Mouse (Mus musculus) left cerebral cortex, adult 6 months (tissue): ENCODE data around the gene Gm7982. TPM values are rescaled to one million over a fixed set of nuclear protein-coding genes. Genes with fewer than 3 reads are reported as not detected.

Source experiments
- long read RNA-seq, 2 experiments: library from polyadenylated mRNA; unstranded; transcript quantifications; one replicate each; pipeline ENCODE4 v2.0.0; 2019 to 2020
- polyA plus RNA-seq: library from polyadenylated mRNA; unstranded; fragments of <200 nt; fragmentation: Nextera tagmentation; gene quantifications from 2 replicates; pipeline ENCODE4 v1.2.3, GENCODE M21; 2021

The Gm7982 gene
- polyA plus RNA-seq, result not detected in 2 replicates
- long read RNA-seq, experiment 1, result 0 reads
- long read RNA-seq, experiment 2, result 0 reads

DNA sequence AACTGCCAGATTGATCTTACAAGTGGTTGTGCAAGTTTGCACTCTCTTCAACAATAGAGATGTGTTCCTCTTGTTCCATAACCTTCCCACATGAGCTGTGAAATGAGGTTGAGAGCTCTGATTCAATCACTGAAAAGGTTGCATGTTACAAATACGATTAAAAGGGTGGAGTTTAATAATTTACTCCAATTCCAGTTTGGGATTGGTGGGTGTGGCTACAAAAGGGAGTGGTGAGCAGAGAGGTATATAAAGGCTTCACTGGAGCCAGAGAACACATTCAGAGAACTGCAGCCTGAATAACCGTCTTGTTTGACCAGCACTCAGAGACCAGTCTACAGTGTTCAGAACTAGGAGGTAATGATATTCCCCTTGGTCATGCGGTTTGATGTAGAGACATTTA, at the start of gene Gm7982:
Gene Gm7982 (plus strand): TSS at position 301 of the 400 bp plus-strand sequence.

DNA sequence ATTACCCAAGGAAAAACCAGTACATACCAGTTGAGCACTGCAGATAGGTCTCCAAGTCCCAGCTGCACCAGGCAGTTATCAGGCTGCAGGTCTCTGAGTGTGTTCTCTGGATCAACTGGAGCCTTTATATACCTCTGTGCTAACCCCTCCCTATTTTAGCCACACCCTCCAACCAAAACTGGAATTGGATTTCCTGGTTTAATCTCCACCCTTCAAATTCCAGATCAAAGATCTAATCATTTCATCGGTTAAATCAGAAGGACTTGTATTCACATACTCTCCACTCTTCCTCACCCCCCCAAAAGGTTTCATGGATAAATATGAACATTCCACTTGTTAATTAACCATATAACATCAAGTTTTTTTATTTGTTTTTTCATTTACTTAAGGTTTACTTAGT, 5.7 kb upstream of the Gm7982 start, which contains the start of gene Gm7978:
Gene Gm7978 (minus strand): TSS at position 101 of the 400 bp plus-strand sequence.

DNA sequence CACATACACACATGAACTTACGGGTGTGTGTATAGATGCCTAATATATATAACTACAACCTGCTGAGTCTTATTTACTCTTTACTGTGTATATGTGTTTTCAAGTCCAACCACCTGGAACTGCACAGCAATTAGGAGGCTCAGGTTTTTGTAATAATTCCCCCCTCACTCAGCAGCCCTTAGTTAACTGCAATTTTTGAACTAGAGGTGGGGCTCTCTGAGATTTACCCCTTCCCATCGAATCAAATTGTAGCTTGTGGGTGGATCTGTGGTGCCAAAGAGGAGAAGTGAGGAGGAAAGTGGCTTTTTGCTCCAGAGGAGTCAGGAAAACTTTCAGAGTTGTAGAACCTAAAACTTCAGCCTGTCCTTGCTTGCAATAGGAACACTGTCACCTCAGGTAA, 33.9 kb downstream of the Gm7982 start, which contains the start of gene E330014E10Rik:
Gene E330014E10Rik (plus strand): TSS at position 301 of the 400 bp plus-strand sequence.

Other genes starting within 250 kb of the Gm7982 start
- gene Gm3286, start 231.3 kb upstream of the Gm7982 start, polyA plus RNA-seq, result not detected in 2 replicates
- not detected in 2 replicates for gene Gm7971, start 147.1 kb upstream of the Gm7982 start, polyA plus RNA-seq
- gene Gm7978, start 5.8 kb upstream of the Gm7982 start, polyA plus RNA-seq, result not detected in 2 replicates
- not detected in 2 replicates for gene E330014E10Rik, start 34.0 kb downstream of the Gm7982 start, polyA plus RNA-seq
- gene Cxcl13, start 214.9 kb downstream of the Gm7982 start, polyA plus RNA-seq, result 0.29 TPM in 1 of 2 replicates, not detected in the other